Mouse (Mus musculus) ZHBTc4 (cell line): ENCODE data around the gene Atxn1.
A peak's percentile ranks its signal among the peaks of the same experiment; 100 is the strongest.

Experiments
- DNase-seq: peaks from one replicate; pipeline ENCODE4 v3.0.0-alpha.2; 2011; ENCODE audit warnings: low read depth, low spot score

Atxn1 gene

DNA sequence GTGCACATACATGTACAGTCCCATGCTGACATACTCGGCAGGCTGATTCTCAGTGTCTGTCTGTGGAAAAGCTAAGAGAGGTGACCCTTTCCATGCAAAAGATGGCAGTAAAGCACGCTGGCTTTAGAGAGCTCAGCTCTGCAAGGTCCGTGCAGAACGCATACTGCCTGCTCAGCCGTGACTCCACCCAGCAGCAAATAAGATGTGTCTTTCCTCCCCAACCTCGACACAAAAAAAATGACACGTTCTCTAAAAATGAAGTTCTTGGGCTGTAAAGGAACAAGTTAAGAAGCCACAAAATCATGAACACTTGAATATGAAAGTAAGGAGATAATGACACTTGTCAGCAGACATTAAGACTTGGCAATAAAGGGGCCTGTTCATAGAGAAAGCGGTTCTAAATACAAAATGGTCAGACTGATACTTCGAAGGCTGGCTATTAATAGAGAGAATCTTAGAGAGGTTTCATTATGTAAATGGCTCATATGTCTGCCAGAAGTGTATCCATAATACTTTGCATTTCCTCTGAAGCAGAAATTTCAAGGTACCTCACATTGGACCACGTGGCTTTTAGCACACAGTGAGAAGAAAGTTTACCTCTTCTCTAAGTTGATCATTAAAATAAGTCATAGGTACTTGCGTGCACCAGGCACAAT lies 132.0 kb downstream of the Atxn1 start:
- DNase-seq: no peak

DNA sequence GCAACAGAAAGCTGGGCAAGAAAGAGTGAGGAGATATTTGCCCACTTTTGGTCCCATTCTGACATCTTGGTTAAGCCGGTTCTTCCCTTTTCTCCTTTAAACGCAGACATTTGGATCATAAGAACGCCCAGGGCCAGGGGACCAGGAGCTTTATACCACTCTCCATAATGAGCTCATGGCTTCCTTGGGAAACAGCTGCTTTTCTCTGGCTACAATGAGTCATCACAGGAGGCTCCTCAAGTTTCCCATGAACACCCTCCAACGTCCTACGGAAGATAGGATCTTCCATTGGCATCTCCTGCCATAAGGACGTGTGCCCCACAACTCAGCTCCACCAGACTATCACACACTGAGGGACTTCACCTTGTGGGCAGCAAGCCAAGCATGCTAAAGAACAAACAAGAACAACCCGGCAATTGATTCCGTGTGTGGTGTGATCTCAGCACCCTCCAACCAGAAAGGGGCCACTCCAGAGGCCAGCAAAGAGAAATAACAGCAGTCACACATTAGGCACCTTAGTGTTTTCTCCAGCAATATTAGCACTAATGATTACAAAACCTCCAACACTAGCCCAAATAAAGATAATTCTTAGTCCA lies 135.4 kb downstream of the Atxn1 start:
- no peak for DNase-seq

DNA sequence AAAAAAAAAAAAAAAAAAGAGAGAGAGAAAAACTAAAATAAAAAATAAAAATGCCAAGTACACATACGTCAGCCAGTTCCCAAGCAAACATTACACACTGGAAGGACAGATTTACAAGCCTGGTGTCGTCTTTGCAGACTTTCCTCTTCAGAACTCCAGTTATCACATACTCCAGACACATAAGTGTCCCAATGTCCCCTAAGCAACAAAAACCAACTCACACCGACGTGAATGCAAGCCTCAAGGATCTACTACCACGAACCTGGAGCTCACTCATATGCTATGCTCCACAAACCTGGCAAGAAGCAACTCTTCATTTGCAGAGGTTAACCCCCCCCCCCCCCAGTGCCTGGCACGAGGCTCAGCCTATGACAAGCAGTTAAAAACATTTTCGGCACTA lies 136.8 kb downstream of the Atxn1 start:
- DNase-seq: no peak

DNA sequence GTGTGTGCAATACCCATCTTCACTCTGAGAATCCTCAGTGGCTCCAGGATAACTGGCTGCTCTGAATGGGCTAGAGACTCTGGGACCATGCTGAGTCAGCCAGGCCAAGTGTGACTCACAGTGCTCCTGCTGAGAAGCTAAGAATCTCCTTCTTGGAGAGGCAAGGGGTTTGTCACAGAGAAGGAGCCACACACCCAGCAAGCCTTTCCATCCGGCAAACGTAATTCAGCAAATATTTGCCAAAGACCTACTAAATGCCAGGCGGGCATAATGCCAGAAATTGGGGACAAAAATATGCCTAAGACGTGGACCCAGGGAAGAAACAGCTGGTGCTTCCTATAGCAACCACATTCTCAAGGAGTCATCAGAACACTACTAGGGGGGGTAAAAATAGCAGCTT lies 137.2 kb downstream of the Atxn1 start:
- no peak for DNase-seq

DNA sequence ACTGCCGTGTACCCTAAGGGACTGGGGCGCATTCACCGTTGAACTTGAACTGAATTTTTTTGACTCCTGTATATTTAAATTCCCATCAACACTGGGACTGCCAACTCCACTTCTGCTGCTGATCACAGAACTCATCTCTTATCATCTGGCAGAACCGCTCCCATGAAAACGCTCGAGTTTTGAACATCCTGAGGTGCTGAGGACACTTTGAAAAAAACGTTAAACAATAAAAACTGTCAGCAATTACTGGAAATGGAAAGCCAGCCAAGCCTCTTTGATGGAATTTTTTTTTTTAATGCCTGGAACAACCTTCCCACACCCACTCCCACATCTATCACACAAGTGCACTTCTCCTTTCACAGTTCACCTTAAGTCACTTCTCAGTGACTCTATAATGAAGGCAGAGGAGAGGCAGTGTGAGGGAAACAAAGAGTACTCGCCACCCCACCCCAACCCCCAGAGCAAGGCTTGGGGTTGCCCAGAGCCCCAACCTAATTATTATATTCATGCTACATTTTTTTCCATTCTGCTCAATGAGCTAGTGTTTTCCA lies 137.7 kb downstream of the Atxn1 start:
- no peak for DNase-seq

DNA sequence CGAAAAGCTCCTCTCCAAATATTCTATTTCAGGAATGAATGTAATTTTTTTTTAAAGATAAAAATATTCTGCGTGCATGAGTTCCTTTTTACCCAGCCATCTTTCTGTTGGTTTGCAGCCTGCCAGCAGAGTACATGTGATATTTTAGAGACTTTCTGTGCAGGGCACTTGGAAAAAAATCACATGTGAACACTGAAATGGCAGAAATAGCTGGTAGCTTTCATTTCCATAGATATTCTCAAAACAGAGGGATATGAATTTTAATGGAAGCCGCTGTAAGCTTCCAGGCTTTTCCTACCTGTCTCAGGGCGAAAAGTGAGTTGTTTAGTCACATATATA lies 142.3 kb downstream of the Atxn1 start:
- no peak for DNase-seq

DNA sequence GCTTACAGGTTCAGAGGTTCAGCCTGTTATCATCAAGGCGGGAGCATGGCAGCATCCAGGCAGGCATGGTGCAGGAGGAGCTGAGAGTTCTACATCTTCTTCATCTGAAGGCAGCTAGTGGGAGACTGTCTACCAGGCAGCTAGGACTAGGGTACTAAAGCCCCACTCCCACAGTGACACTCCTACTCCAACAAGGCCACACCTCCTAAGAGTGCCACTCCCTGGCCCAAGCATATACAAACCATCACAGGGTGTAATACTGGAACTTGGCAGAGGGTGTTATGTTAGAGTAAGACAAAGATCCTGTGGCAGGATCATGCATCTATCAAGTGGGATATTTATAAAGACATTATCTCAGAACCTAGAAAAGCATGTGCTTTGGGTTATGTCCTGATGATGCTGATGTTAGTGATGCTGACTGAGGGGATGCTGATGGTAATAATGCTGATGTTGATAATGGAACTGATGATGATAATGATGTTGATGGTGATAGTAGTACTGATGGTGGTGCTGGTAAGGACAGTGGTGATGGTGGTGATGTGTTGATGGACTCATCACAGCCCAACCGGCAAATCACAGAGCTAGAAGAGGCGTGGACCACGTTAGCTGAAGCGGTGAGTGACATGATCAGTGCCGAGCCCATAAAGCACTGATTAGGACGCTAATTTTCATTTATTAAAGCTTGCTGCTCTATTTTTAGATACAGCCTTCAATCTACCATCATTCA lies 142.9 kb downstream of the Atxn1 start:
- DNase-seq: no peak

DNA sequence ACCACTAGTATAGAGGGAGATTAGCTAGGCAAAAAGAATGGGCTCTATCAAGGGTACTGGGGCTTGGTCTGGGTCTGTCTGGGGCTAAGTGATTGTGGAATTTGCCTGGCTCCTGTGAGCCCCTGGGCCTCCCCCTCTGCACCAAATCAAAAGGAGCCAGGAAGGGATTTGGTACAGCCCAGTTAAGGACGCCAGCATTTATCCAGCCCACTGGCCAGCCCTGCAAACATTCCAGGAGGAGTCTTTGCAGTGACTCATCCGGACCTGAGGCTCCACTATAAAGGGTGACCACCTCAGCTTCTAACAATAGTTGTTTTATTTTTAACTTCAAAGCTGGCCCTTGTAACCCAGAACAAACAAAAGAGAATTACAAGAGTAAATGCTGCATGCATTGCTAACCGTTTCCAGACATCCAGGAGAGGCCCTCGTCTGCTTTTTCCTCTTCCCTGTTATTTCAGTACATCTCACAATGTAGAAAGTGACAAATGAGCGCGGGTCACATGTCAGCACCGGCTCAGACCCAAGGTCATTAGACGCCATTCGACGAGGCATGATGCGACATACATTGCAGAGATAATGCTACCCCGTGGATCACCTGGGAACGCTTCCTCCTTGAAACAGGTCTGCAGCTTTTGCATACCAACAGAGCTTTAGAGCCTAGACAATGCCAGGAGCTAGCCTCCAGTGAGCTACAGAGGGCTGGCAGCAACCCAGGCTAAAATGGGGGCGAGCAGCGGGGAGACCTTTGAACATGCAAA lies 144.2 kb downstream of the Atxn1 start:
- no peak for DNase-seq

DNA sequence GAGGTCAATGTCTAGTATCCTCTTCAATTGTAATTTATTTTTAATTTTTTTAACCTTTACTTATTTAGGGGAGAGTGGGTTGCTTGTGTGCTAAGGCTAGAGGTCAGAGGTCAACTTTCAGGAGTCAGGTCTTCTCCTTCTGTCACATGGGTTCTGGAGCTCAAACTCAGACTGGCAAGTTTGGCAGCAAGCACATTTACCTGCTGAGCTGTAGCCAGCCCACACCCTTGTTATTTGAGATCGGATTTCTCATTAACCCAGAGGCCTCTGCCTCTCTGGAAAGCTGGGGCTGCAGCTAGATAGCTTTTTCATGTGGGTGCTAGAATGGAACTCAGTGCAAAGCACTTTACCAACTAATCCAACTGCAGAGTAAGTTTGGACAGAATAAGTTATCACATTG lies 148.1 kb downstream of the Atxn1 start:
- no peak for DNase-seq

DNA sequence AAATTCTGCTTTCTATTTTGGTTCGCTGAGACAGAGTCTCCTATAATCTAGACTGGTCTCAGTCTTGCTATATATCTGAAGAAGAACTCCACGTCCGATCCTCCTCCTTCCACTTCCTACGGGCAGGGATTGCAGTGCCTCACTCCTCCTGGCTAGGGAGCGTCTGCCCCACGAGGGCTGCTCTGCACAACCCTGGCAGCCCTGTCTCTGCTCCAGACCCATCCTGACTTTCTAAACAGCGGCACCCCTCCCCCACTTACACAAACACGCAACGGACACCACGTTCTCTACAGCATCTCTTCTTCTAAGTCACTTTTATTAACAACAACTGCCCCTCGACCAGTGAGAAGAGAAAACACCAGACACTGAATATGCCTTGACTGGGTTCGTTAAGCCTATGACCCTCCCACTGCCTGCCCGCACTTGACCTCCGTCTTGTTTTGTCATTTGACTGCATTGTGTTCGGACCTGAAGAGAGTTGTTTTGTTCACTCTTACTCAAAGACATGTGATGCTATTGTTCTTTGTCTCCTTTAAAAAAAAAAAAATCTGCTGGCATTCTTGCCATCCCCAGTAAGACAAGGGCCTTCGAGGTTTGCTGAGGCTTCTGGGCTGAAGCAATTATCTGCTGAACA lies 154.9 kb downstream of the Atxn1 start:
- peak; percentile 63 for DNase-seq

DNA sequence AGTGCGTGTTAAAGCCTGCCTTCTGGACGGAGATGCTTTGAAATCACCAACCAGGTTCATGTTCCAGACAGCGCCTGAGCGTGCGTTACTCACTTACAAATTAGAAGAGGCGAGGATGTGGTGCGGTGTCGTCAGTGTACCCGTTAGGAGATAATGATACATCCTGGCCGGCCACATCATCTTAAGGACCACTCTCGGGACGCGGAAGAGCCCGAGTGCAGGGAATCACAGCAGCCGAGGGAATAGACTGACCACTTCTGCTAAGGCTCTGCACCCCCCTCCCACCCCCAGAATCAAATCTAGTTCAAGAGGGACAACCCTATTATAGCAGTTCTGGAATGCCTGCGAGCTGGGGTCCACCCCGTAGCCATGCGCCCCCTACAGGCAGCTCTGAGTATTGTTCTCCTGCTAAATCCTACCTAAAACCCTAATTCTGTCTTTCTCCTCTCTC lies 157.2 kb downstream of the Atxn1 start:
- DNase-seq: peak; percentile 48

DNA sequence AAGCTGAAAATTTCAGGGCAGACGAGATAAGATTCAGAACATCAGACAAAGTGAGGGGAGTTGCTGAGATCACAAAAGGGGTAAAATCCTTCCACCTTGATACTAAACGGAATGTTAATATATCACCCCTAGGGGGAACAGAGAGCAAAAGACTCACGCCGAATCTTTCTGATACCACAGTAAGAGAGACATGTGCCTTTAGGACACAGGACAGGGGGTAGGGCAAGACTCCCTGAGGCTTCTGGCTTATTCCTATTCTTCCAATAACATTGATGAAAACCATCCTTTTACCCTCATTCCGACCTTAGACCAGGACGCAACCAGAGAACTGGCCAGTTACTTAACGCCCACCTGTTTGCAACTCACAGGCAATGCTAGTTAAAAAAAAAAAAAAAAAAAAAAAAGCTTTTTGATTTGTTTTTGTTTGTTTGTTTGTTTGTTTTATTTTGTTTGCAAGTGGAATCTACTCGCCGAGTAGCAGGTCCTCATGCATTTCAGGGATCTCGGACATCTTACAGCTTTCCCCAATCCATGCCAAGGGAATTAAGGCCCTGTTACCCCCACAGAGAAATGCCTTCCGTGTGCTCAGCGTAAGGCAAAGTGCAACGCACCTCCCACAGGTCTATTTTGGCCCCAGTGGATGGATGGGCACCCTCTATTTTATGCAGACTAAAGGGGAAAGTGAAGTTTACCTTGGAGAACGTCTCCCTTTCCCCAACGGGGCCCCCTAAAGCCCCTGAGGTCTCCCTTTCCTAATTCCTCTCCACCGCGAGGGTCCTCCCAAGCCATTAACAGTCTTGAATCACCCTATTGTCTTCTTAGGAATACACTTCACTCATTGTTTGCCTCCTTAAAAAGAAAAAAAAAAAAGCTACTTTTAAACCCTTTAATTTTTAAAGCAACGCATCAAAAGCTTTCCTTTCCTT lies 157.9 kb downstream of the Atxn1 start:
- peak; percentile 18 for DNase-seq

DNA sequence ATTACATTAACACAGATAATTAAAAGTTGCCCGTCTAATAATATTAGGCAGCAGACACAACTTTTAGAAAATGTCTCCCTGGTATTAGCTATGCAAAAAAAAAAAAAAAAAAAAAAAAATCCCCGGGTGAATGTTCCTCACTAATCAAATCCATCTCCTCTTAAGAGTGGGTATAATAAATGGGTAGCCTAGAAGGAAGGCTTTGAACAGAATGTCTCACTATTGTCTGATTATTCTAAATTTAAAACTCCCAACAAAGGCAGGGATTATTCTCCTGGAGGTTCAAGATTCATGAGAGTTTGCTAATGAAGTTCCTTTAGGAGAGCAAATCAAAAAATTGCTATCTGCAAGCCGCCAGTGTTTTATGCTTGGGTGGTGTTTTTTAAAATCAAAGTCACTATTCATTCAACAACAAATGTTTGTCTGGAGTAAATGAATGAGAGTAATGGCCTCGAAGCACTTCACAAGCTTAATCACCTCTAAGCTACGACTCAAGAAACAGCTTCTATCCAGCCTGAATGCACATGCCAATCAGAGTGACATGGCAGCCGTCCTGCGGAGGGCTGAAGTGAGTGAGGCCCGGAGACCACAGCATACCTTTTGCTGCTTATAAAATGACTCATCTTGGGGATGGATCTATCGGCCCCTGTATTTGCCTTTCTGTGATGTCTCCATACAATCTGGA lies 158.8 kb downstream of the Atxn1 start:
- peak; percentile 5 for DNase-seq

DNA sequence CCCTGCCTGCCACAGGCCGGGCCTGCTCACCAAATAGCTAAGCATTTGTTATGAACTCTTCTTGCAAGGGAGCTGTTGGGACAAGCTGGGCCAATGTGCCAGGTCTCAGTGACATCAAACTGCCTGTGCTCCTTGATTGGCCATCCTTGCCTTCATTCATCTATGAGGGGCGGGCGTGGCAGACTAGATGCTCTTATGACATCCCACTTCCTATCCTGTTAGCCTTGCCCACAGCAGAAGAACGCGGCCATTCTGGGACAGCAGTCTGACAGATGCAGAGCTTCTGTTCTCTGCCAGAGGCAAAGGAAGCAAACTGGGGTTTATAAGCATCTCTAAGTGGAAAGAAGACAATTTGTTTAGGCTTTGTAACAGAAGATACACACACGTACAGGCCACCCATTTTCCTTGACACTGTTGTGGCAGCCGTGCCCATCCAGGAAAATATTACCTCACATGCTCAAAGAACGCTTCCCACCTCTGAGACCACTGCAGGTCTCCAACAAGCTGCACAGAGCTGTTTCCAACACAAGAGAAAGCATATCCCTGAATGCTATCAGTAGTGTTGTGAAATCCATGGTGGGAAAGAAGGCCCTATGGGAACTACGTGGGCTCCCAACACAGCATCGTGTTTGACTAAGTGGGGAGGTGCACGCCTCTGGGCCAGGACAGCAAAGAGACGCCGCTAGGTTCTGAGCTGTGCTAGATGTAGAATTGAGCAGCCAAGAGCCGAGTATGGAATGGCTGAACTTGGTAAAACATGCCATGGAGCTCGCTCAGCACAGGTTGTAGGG lies 162.0 kb downstream of the Atxn1 start:
- peak; percentile 4 for DNase-seq

DNA sequence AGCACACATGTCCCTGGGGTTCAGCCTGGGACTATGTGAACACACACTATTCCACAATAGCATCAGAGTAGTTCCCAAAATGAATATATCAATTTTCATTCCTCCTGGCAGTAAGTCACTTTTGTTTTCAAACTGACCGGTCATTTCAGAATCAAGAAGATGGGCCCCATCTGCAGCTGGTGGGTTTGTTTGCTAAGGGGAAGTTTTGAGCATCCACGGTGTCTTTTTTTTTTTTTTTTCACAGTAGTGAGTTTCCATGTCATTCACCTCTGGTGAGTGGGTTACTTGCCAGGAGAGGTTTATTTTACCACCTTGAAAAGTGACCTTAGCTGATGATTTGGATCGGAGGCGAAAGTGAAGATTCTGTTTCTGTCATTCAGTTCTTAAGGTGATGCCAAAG lies 166.6 kb downstream of the Atxn1 start:
- no peak for DNase-seq

DNA sequence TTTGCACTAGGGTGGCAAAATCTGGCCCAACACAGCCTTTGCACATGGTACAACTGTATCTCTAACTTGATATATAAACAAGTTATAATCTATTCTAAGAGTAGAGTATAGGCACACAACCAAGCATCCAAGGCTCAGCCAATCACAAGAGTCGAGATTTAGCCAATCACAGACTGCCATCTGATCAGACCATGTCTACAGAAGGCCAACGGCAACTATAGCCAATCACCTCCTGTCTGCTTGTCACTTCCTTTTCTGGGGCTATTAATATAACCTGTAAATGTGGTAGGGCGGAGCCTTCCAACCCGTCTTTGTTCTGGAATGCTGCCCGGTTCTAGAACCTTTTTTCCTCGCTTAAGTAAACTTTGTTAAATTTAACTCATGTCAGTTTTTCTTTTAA lies 167.1 kb downstream of the Atxn1 start:
- DNase-seq: no peak

DNA sequence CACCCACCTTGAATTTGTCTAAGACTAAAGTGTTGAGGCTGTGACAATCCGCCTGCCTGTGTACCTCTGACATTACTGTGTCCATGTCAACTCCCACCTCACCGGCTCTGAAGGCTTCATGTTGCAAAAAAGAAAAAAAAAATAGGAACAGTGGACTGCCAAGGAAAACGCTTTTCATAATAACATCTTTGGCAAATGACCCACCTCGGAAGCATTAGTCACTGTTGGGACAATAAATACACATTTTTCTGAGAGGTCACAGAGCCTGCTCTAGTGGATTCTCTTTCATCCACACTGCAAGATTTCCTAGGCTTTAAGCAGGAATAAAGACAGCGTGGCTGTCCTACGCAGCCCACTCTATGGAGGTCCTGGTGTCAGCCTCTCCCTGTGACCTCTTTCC lies 168.5 kb downstream of the Atxn1 start:
- DNase-seq: no peak

DNA sequence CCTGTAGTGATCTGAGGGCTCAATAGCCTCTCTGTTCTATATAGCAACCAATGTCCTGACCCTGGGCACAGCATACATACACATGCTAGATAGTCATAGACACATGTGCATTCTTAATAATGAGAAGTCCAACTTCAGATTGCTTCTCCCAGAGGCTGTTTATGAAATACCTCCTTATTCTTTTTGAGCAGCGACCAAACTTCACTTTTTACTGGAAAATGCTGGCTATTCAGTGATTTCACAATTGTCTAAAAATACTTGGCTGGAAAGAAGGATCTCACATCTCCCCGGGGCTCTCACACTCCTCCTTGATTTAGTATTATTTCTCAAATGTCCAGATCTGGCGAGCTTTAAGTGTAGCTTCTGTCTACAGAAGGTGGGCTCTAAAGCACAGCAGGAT lies 171.0 kb downstream of the Atxn1 start:
- no peak for DNase-seq

DNA sequence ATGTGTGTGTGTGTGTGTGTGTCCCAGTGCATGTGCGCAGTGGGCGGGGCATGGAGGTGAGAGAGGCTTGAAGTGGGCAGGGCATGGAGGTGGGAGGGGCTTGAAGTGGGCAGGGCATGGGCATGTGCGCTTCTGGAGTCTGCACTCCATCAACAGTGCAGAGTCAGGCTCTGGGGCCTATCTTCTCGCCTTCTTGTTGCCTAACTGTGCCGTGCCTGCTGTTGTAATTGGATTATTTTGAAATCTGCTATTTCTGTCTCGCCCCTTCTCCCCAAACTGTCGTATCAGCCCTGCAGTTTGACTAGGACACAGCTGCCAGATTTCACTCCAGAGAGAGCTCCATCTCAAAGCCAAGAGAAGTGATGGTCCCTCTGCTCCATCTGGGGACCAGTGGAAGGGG lies 178.4 kb downstream of the Atxn1 start:
- DNase-seq: peak; percentile 12
